Mouse (Mus musculus) midbrain, embryonic 11.5 days (tissue): ENCODE measurements around the gene Vmn1r202. TPM values are rescaled to one million over a fixed set of nuclear protein-coding genes. Genes with fewer than 3 reads are reported as not detected.
"Not testable (repeated sequence)": the region's sequence is repeated elsewhere in the genome, so short reads cannot be mapped to it uniquely, and the experiment has no call there.

Source experiments
- ATAC-seq: fragments of 200-750 bp; cut with Nextera tagmentation; 2 replicates; pipeline ENCODE4 v1.8.0; 2017; ENCODE audit warnings: moderate TSS enrichment, moderate library complexity; ENCODE audit not compliant: low FRiP score
- DNase-seq: peaks from one replicate; pipeline ENCODE4 v3.0.0; 2015; ENCODE audit warnings: low spot score; ENCODE audit errors: missing footprints
- H3K27ac ChIP-seq: fragments of 300-500 bp; sonication (generic); 2 replicates; pipeline ENCODE4 v1.5.1; 2014; ENCODE audit warnings: low read depth, low read length
- H3K27me3 ChIP-seq: fragments of 300-500 bp; sonication (generic); 2 replicates; pipeline ENCODE4 v1.6.1; 2014; ENCODE audit warnings: mild to moderate bottlenecking, low read length, moderate library complexity, mixed read lengths; ENCODE audit not compliant: control insufficient read depth, insufficient read depth
- H3K36me3 ChIP-seq: fragments of 300-500 bp; sonication (generic); 2 replicates; pipeline ENCODE4 v1.6.1; 2014; ENCODE audit warnings: mild to moderate bottlenecking, low read length, moderate library complexity, mixed read lengths; ENCODE audit not compliant: control insufficient read depth, insufficient read depth
- H3K4me1 ChIP-seq: fragments of 300-500 bp; sonication (generic); 2 replicates; pipeline ENCODE4 v1.6.1; 2014; ENCODE audit warnings: low read length; ENCODE audit not compliant: control insufficient read depth, insufficient read depth
- H3K4me2 ChIP-seq: fragments of 300-500 bp; sonication (generic); 2 replicates; pipeline ENCODE4 v1.6.1; 2014; ENCODE audit warnings: mild to moderate bottlenecking, moderate library complexity
- H3K4me3 ChIP-seq: fragments of 300-500 bp; sonication (generic); 2 replicates; pipeline ENCODE4 v1.5.1; 2014; ENCODE audit warnings: low read depth, low read length
- H3K9ac ChIP-seq: fragments of 300-500 bp; sonication (generic); 2 replicates; pipeline ENCODE4 v1.6.1; 2014; ENCODE audit warnings: low read length
- H3K9me3 ChIP-seq: fragments of 300-500 bp; sonication (generic); 2 replicates; pipeline ENCODE4 v1.6.1; 2016; ENCODE audit warnings: low read length; ENCODE audit not compliant: control insufficient read depth
- WGBS: fragments of 180-500 bp; shearing (Covaris S2); extraction: QIAGEN DNeasy Blood & Tissue Kit; methylation state at CpG from one replicate; pipeline ENCODE4 v1.1.7; 2014; 5-methylcytosine and 5-hydroxymethylcytosine counted together
- polyA plus RNA-seq: library from polyadenylated mRNA; unstranded; fragments of >200 nt; fragmentation: Nextera tagmentation; extraction: Ambion mirVana; gene quantifications from 2 replicates; pipeline ENCODE4 v1.2.1, GENCODE M21; 2014

Gene Vmn1r202
- 0.03 TPM in 1 of 2 replicates, not detected in the other for polyA plus RNA-seq

DNA sequence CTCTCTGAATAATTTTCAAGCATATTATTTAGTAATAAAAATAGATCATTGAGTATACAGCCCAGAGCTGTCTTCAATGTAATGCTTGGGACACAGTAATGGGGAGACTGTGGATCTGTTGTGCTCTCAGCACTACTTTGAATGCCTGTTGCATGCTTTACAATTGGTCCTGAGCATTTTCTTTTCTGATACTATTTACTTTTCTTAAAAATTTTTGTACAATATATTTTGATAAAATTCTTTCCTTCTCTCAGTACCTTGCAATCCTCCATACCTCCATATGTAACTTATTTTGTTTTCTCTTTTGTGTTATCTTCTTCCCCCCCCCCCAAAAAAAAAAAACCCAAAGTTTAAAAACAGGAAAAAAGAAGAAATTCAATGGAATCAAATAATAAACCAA, at the start of gene Vmn1r202:
TSS of gene Vmn1r202 (minus strand) at position 101 of the 400 bp plus-strand sequence.
- no peaks in the 10 kb centered on the region for H3K9me3 ChIP-seq
- no peaks in the 10 kb centered on the region for H3K4me1 ChIP-seq
- no peak within 1 kb of the TSS for H3K4me3 ChIP-seq
- no peak within 1 kb of the TSS for H3K9ac ChIP-seq
- H3K27ac ChIP-seq = no peak within 1 kb of the TSS
- no peaks in the 10 kb centered on the region for H3K36me3 ChIP-seq
- H3K27me3 ChIP-seq = no peaks in the 10 kb centered on the region
- no peak within 1 kb of the TSS for H3K4me2 ChIP-seq
- DNase-seq = no peak
- no peak for ATAC-seq

DNA sequence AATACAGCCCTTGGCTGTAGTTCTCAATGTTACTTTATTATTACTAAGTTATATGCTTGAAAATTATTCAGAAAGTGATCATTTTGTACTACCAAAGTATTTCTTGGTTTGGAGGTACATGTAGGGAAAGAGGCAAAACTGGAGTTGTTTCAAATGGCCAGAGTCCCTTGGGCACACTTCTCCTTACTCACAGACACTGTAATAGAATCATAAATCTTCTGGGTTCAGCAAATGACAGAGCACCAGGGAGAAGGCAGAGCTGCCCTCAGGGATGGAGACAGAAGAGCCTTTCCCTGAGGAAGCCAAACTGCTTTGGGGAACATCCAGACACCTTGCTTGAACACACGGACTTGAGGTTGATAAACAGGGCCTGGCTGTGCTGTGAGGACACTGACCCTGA, 47.7 kb upstream of the Vmn1r202 start, which contains the start of gene Vmn1r204:
TSS of gene Vmn1r204 (plus strand) at position 301 of the 400 bp plus-strand sequence.
- WGBS = 69% methylated on average over 1 of the region's 1 CpGs

DNA sequence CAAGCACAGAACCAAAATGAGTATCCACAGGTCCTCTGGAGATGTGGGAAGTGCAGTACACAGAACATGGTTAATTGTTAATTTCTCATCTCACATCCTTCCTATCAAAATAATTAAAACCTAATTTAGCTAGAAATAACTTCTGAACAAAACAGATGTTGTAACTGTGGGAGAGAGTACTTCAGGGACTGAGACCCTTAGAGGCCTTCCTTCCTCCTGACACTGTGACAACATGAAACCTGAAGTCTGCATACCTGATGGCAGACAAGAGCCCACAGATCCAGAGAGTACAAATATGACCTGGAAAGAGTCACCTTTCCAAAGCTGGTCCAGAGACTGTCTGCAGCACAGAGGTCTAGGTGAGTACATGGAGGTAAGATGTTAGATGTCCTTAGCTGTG, 12.6 kb upstream of the Vmn1r202 start, which contains the start of gene Vmn1r203:
TSS of gene Vmn1r203 (plus strand) at position 301 of the 400 bp plus-strand sequence.
- Histone ChIP-seq H3K36me3 (no peaks in the 10 kb centered on the region), H3K27me3 (no peaks in the 10 kb centered on the region), H3K4me1 (no peaks in the 10 kb centered on the region), H3K9ac (no peak within 1 kb of the TSS), H3K9me3 (no peaks in the 10 kb centered on the region), H3K4me2 (no peak within 1 kb of the TSS), H3K4me3 (no peak within 1 kb of the TSS), H3K27ac (no peak within 1 kb of the TSS)
- DNase-seq = no peak
- ATAC-seq = no peak

More for the DNA sequence above, 47.7 kb upstream of the Vmn1r202 start, which contains the start of gene Vmn1r204:
- H3K27me3 ChIP-seq, H3K36me3 ChIP-seq, DNase-seq, H3K9me3 ChIP-seq, H3K9ac ChIP-seq, H3K4me3 ChIP-seq, H3K4me1 ChIP-seq, H3K4me2 ChIP-seq, ATAC-seq, H3K27ac ChIP-seq: not testable (repeated sequence)

DNA sequence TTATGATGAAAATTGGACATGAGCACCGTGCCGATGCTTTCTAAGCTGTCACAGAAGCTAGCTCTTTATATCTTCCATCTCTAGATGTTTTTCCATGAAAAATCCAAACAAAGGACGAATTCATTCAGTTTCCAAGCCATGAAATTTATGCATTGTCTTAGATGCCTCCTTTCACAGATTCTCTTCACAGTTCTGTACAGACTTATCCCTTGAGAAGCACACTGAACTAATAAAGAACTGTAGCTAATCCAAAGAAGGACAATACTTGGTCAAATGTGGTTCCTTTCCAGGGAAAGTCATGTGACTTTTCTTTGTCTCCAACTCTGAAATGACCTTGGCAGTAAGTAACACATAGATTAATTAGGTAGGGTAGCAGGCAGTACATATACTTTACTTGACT, 2.8 kb downstream of the Vmn1r202 start:
- no peak for DNase-seq
- Histone ChIP-seq H3K9ac (no peak overlapping the region), H3K4me3 (no peak overlapping the region), H3K27ac (no peak overlapping the region), H3K36me3 (no peaks in the 10 kb centered on the region), H3K4me2 (no peak overlapping the region), H3K9me3 (no peaks in the 10 kb centered on the region), H3K27me3 (no peaks in the 10 kb centered on the region), H3K4me1 (no peaks in the 10 kb centered on the region)
- peak; percentile 69; the same call in 1 of the 2 replicates for ATAC-seq
- WGBS = 64% methylated on average over 3 of the region's 3 CpGs

DNA sequence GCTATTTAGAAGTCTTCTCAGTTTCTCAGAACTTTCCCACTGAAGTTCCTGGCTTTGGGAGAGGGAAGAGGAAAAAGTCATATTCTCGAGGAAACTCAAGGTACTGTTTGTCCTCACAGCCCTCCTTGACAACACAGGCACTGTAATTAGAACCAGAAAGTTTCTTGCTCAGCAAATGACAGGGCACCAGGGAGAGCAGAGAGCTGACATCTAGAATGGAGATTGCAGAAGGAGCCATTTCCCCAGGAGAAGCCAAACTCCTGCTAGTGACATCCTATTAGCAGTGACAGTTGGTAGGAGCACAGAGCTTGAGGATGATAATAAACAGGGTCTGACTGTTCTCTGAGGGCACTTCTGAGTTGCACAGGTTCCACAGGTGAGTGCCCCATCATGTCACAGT, 33.6 kb downstream of the Vmn1r202 start, which contains the start of gene Vmn1r201:
TSS of gene Vmn1r201 (plus strand) at position 301 of the 400 bp plus-strand sequence.
- 75% methylated on average over 1 of the region's 1 CpGs for WGBS
- H3K27ac ChIP-seq = no peak within 1 kb of the TSS
- H3K27me3 ChIP-seq = no peaks in the 10 kb centered on the region
- ATAC-seq = no peak
- H3K36me3 ChIP-seq = no peaks in the 10 kb centered on the region
- H3K9ac ChIP-seq = no peak within 1 kb of the TSS
- no peaks in the 10 kb centered on the region for H3K4me1 ChIP-seq
- no peak for DNase-seq
- no peak within 1 kb of the TSS for H3K4me3 ChIP-seq
- no peak within 1 kb of the TSS for H3K4me2 ChIP-seq
- H3K9me3 ChIP-seq = no peaks in the 10 kb centered on the region

DNA sequence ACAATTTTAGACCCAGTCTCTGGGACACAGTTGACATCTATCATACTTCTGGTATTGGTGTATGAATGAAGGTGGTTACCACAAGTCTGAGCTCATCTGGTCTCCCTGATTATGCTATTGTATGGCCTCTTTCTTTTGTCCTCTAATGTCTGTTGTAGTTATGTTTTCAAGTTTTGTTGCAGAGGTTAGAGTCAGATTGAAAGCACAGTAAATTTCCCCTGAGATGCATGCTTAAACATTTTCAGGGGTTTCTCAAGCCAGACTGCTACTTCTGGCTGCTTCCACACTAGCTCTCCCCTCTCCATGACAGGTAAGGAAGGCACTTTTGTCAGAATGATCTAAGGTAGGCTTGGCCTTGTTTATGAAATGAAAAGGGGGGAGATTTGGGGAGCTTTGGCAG, 50.0 kb downstream of the Vmn1r202 start:
- Histone ChIP-seq H3K4me3 (no peak overlapping the region), H3K36me3 (no peaks in the 10 kb centered on the region), H3K4me2 (no peak overlapping the region), H3K27me3 (no peaks in the 10 kb centered on the region), H3K9ac (no peak overlapping the region), H3K27ac (no peak overlapping the region), H3K4me1 (no peaks in the 10 kb centered on the region), H3K9me3 (no peaks in the 10 kb centered on the region)
- ATAC-seq (no peak), DNase-seq (no peak)

Other genes with a start within 250 kb of the Vmn1r202 start
- gene Vmn1r195, start 234.9 kb downstream of the Vmn1r202 start, polyA plus RNA-seq = not detected in 2 replicates
- gene Vmn1r196, start 215.5 kb downstream of the Vmn1r202 start, polyA plus RNA-seq = not detected in 2 replicates
- gene Vmn1r197, start 180.8 kb downstream of the Vmn1r202 start, polyA plus RNA-seq = not detected in 2 replicates
- not detected in 2 replicates for gene Vmn1r198, start 155.0 kb downstream of the Vmn1r202 start, polyA plus RNA-seq
- gene Vmn1r199, start 125.6 kb downstream of the Vmn1r202 start, polyA plus RNA-seq = not detected in 2 replicates
- gene Vmn1r200, start 115.0 kb downstream of the Vmn1r202 start, polyA plus RNA-seq = 0.20 TPM in 1 of 2 replicates, not detected in the other
- not detected in 2 replicates for gene Vmn1r201, start 33.5 kb downstream of the Vmn1r202 start, polyA plus RNA-seq
- not detected in 2 replicates for gene Vmn1r203, start 12.7 kb upstream of the Vmn1r202 start, polyA plus RNA-seq
- gene Vmn1r204, start 47.8 kb upstream of the Vmn1r202 start, polyA plus RNA-seq = not detected in 2 replicates
- not detected in 2 replicates for gene Vmn1r205, start 87.6 kb upstream of the Vmn1r202 start, polyA plus RNA-seq
- gene Vmn1r206, start 118.9 kb upstream of the Vmn1r202 start, polyA plus RNA-seq = not detected in 2 replicates
- not detected in 2 replicates for gene Vmn1r207-ps, start 224.2 kb upstream of the Vmn1r202 start, polyA plus RNA-seq